8 mouse cellular contexts compared by ENCODE assay signal in genomic region chr7:95617370-95617769, GRCm38 (mm10).
A peak's percentile ranks its signal among the peaks of the same experiment; 100 is the strongest.
DNase-seq lines count a peak whose midpoint lies in the region; ATAC-seq and TF ChIP-seq lines count a peak whose summit lies in the region.
"Had no signal": no experiment of that assay in that cellular context is flagged by ENCODE, and none has a peak within 500 bp of the region (broad histone marks: within the 10 kb centered on the region; RNA-seq: fewer than 3 reads in every experiment).

No protein-coding gene starts in this region.

- TF ChIP-seq CTCF in intestine, postnatal 0 days (IDR thresholded peaks at IDR 0.05; ENCODE audit: low read depth), result no peak
- no peak for TF ChIP-seq CTCF in forebrain, postnatal 0 days (IDR thresholded peaks at IDR 0.05; ENCODE audit: low read depth)
- no peak for TF ChIP-seq CTCF in layer of hippocampus, adult 2 months (conservative IDR thresholded peaks at IDR 0.05)

- H3K36me3 ChIP-seq in intestine, embryonic 15.5 days, result no peaks in the 10 kb centered on the region
- no peaks in the 10 kb centered on the region for H3K36me3 ChIP-seq in intestine, postnatal 0 days (ENCODE audit: control insufficient read depth, insufficient read depth)
- no peaks in the 10 kb centered on the region for H3K36me3 ChIP-seq in forebrain, postnatal 0 days (ENCODE audit: insufficient read depth)
- H3K36me3 ChIP-seq: neural tube, embryonic 13.5 days had no signal

- H3K4me2 ChIP-seq in intestine, embryonic 15.5 days (replicated peaks), result no peak overlapping the region
- no peak overlapping the region for H3K4me2 ChIP-seq in intestine, postnatal 0 days (replicated peaks; ENCODE audit: low read depth)
- no peak overlapping the region for H3K4me2 ChIP-seq in forebrain, postnatal 0 days (ENCODE audit: low read depth)
- H3K4me2 ChIP-seq: neural tube, embryonic 13.5 days had no signal

- H3K27me3 ChIP-seq in intestine, embryonic 15.5 days (replicated peaks), result no peaks in the 10 kb centered on the region
- no peaks in the 10 kb centered on the region for H3K27me3 ChIP-seq in intestine, postnatal 0 days (replicated peaks; ENCODE audit: control insufficient read depth, insufficient read depth, low read length)
- no peaks in the 10 kb centered on the region for H3K27me3 ChIP-seq in forebrain, postnatal 0 days (ENCODE audit: insufficient read depth, low read length)
- H3K27me3 ChIP-seq: neural tube, embryonic 13.5 days had no signal

- no peak overlapping the region for H3K27ac ChIP-seq in intestine, embryonic 15.5 days
- no peak overlapping the region for H3K27ac ChIP-seq in intestine, postnatal 0 days (ENCODE audit: low read depth, low read length)
- H3K27ac ChIP-seq in forebrain, postnatal 0 days (ENCODE audit: low read depth, low read length), result no peak overlapping the region
- H3K27ac ChIP-seq in layer of hippocampus, adult 2 months, result no peak overlapping the region
- H3K27ac ChIP-seq: neural tube, embryonic 13.5 days had no signal

- no peaks in the 10 kb centered on the region for H3K9me3 ChIP-seq in intestine, embryonic 15.5 days
- no peaks in the 10 kb centered on the region for H3K9me3 ChIP-seq in intestine, postnatal 0 days (ENCODE audit: control insufficient read depth)
- no peaks in the 10 kb centered on the region for H3K9me3 ChIP-seq in forebrain, postnatal 0 days (ENCODE audit: low read length)
- H3K9me3 ChIP-seq: neural tube, embryonic 13.5 days had no signal

- no peak overlapping the region for H3K9ac ChIP-seq in intestine, embryonic 15.5 days
- no peak overlapping the region for H3K9ac ChIP-seq in intestine, postnatal 0 days (ENCODE audit: low read depth, low read length)
- H3K9ac ChIP-seq in forebrain, postnatal 0 days, result no peak overlapping the region
- H3K9ac ChIP-seq: neural tube, embryonic 13.5 days had no signal

- no peak overlapping the region for H3K4me3 ChIP-seq in intestine, embryonic 15.5 days (replicated peaks)
- H3K4me3 ChIP-seq in intestine, postnatal 0 days (ENCODE audit: low read depth, low read length), result no peak overlapping the region
- H3K4me3 ChIP-seq in forebrain, postnatal 0 days (ENCODE audit: low read depth, low read length), result no peak overlapping the region
- no peak overlapping the region for H3K4me3 ChIP-seq in layer of hippocampus, adult 2 months
- H3K4me3 ChIP-seq: neural tube, embryonic 13.5 days had no signal

- H3K4me1 ChIP-seq in intestine, embryonic 15.5 days (replicated peaks), result no peaks in the 10 kb centered on the region
- H3K4me1 ChIP-seq in intestine, postnatal 0 days (replicated peaks; ENCODE audit: control insufficient read depth, insufficient read depth, low read length), result no peaks in the 10 kb centered on the region
- no peaks in the 10 kb centered on the region for H3K4me1 ChIP-seq in forebrain, postnatal 0 days (ENCODE audit: insufficient read depth)
- H3K4me1 ChIP-seq: neural tube, embryonic 13.5 days had no signal

- 0 out of 2 replicates have a peak, but pooled peaks have one; percentile 39 for ATAC-seq in intestine, embryonic 15.5 days
- ATAC-seq in intestine, postnatal 0 days, result no peak
- ATAC-seq in forebrain, postnatal 0 days, result peak; percentile 90
- no peak for ATAC-seq in granulocyte monocyte progenitor cell, adult 5-6 weeks (replicated peaks; ENCODE audit: poor library complexity, severe bottlenecking)

- DNase-seq in forebrain, postnatal 0 days, result peak; percentile 82
- DNase-seq in layer of hippocampus, adult 2 months (ENCODE audit: low spot score in 2 of 2), result peak; percentile 29 to 53
- peak; percentile 29 to 38 for DNase-seq in lung, postnatal 4 days
- DNase-seq in thymus, postnatal 25 days, result no peak

- 46% methylated on average over 2 of the region's 2 CpGs for WGBS in intestine, embryonic 15.5 days
- WGBS in intestine, postnatal 0 days, result 60% methylated on average over 2 of the region's 2 CpGs
- WGBS in forebrain, postnatal 0 days, result 29% methylated on average over 2 of the region's 2 CpGs

Comparison
In these comparisons a context has a peak if more than half of its experiments do, and no peak if none do; other contexts are left out.
1. ATAC-seq: peak in intestine, embryonic 15.5 days (single experiment) and forebrain, postnatal 0 days (single experiment); none in intestine, postnatal 0 days (single experiment) and granulocyte monocyte progenitor cell, adult 5-6 weeks (single experiment).